Mouse (Mus musculus): ENCODE measurements around the gene Snrnp27. TPM values are rescaled to one million over a fixed set of nuclear protein-coding genes. Genes with fewer than 3 reads are reported as not detected.
A peak's percentile ranks its signal among the peaks of the same experiment; 100 is the strongest.

Gene Snrnp27
- polyA plus RNA-seq, 1 experiment = 113 TPM

DNA sequence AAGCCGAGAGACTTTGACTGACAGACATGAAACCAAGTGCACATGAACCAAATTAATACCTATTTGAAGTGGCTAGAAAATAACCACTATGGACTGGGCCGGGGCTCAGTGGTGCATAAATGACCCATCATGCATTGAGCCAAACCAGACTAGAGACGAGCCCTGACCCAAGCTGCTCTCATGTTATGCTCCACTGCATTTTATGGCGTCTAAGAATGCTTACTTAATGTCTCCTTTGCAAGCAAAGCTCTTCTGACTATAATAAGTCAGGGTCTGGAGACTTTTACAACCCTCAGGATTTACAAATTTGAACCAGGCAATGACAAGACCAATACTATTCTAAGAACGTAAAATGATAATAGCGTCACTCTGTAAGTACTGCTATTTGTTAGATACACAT, 6.0 kb downstream of the Snrnp27 start:
- Histone ChIP-seq H3K4me1 (ENCODE audit: control insufficient read depth, insufficient read depth, insufficient read length, low read length) (no peaks in the 10 kb centered on the region), H3K4me3 (ENCODE audit: insufficient read depth, low read depth, low read length) (no peak overlapping the region), H3K27ac (replicated peaks; ENCODE audit: low read depth, low read length) (no peak overlapping the region)

DNA sequence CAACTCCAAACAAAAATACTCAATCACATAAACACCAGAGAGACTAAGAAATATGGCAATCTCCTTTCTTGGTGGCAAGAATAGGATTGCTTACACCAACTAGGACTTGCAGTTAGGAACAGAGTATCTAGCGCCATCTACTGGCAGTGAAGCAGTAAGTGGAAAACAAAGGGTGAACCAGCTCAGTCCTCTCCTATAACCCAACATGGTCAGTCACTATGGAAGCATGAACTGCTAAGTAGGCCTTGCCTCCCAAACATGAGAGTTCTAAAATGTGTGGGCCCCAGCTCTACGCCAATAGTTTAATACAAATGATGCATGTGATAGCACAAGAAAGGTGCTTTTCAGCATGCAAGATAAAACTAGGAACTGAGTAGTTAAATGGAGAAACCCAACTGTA, 13.4 kb downstream of the Snrnp27 start:
- Histone ChIP-seq H3K4me3 (ENCODE audit: insufficient read depth, low read depth, low read length) (no peak overlapping the region), H3K27ac (replicated peaks; ENCODE audit: low read depth, low read length) (no peak overlapping the region), H3K4me1 (ENCODE audit: control insufficient read depth, insufficient read depth, insufficient read length, low read length) (0 out of 2 replicates have a peak, but pooled peaks cover 2% of the 10 kb centered on the region)

GRCm38 (mm10) chr6:86669240-86669727, 15.0 kb downstream of the Snrnp27 start:
- Histone ChIP-seq H3K4me1 (ENCODE audit: control insufficient read depth, insufficient read depth, insufficient read length, low read length) (0 out of 2 replicates have a peak, but pooled peaks cover 2% of the 10 kb centered on the region), H3K4me3 (ENCODE audit: insufficient read depth, low read depth, low read length) (peak overlapping the region; percentile 64), H3K27ac (replicated peaks; ENCODE audit: low read depth, low read length) (peak overlapping the region; percentile 53)

DNA sequence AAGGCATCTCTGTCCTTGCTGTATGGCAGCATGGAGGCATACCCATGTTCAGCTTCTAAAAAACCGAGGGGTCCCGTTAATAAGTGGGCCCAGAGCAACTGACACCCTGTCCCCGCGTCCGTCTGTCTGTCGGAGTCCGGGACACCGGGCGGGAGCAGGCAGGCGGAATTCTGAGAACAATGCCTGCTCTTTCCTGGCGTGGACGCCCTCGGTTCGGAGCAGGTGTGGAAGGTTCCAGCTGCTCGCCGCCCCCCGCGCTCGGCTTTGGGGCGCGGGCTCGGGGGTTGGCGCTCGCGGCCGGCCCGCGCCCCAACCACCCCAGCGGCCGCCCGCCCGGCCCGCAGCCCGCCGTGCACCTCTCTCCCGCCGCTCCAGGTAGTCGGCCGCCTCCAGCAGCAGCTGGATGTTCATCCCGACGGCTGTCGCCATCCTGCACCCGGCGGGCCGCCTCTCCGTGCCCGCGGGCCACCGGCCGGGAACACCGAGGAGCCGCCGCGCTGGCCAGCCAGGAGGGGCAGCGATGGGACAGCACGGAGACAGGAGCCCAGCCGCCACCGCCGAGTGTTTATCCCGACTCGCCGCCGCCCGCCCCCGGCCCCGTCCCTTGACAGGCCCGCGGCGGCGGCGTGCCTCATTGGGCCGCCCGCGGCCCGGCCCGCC, 15.6 kb downstream of the Snrnp27 start, which contains the start of gene Mxd1:
Gene Mxd1, minus strand, starts transcription at position 582 of the 660 bp plus-strand sequence.
- Histone ChIP-seq H3K27ac (replicated peaks; ENCODE audit: low read depth, low read length) (peak within 1 kb of the TSS; percentile 53), H3K4me1 (ENCODE audit: control insufficient read depth, insufficient read depth, insufficient read length, low read length) (0 out of 2 replicates have a peak, but pooled peaks cover 2% of the 10 kb centered on the region)

GRCm38 (mm10) chr6:86667061-86667460, 17.3 kb downstream of the Snrnp27 start:
- Histone ChIP-seq H3K4me3 (ENCODE audit: insufficient read depth, low read depth, low read length) (no peak overlapping the region), H3K27ac (replicated peaks; ENCODE audit: low read depth, low read length) (no peak overlapping the region), H3K4me1 (ENCODE audit: control insufficient read depth, insufficient read depth, insufficient read length, low read length) (0 out of 2 replicates have a peak, but pooled peaks cover 2% of the 10 kb centered on the region)

More for the DNA sequence above, 15.6 kb downstream of the Snrnp27 start, which contains the start of gene Mxd1:
- peak within 1 kb of the TSS; percentile 94 for H3K4me3 ChIP-seq (ENCODE audit: insufficient read depth, low read depth, low read length)

DNA sequence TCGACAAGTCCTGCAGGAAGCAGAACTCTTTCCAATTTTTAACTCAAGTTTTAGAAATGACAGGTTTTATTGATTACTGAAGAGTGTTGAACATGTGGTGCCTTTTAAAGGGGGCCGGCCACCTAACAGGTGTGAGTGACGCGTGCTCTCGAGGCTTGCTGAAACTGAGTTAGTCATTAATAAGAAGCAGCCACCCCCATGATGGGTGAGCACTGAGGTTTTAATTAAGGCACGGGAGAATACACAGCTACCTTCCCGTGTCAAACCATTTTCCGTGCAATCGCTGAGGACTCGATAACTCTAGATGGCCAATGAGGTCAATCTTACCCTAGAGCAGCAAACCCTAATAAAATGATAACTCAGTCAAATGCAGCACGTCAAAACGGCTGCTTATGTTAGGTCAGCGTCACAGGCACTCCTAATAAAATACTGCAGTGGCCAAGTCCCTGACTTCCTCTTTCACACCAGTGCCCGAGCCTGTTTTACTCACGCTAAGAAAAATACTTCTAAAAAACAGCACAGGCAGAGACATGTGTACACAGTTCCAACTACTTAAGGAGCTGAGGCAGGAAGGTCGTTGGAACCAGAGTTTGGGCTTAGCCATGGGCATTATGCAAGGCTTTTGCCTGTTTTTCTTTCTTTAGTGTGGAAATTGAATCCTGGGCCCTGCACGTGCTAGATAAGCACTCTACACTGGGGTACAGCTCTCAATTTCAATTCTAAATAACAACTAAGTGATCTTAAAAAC, 18.6 kb downstream of the Snrnp27 start:
- Histone ChIP-seq H3K27ac (replicated peaks; ENCODE audit: low read depth, low read length) (no peak overlapping the region), H3K4me1 (ENCODE audit: control insufficient read depth, insufficient read depth, insufficient read length, low read length) (0 out of 2 replicates have a peak, but pooled peaks cover 2% of the 10 kb centered on the region), H3K4me3 (ENCODE audit: insufficient read depth, low read depth, low read length) (no peak overlapping the region)

GRCm38 (mm10) chr6:86665076-86665475, 19.2 kb downstream of the Snrnp27 start:
- no peak overlapping the region for H3K27ac ChIP-seq (replicated peaks; ENCODE audit: low read depth, low read length)
- H3K4me1 ChIP-seq (ENCODE audit: control insufficient read depth, insufficient read depth, insufficient read length, low read length) = 0 out of 2 replicates have a peak, but pooled peaks cover 2% of the 10 kb centered on the region
- H3K4me3 ChIP-seq (ENCODE audit: insufficient read depth, low read depth, low read length) = no peak overlapping the region

GRCm38 (mm10) chr6:86660161-86660877, 24.0 kb downstream of the Snrnp27 start:
- Histone ChIP-seq H3K27ac (replicated peaks; ENCODE audit: low read depth, low read length) (no peak overlapping the region), H3K4me1 (ENCODE audit: control insufficient read depth, insufficient read depth, insufficient read length, low read length) (no peaks in the 10 kb centered on the region), H3K4me3 (ENCODE audit: insufficient read depth, low read depth, low read length) (no peak overlapping the region)

DNA sequence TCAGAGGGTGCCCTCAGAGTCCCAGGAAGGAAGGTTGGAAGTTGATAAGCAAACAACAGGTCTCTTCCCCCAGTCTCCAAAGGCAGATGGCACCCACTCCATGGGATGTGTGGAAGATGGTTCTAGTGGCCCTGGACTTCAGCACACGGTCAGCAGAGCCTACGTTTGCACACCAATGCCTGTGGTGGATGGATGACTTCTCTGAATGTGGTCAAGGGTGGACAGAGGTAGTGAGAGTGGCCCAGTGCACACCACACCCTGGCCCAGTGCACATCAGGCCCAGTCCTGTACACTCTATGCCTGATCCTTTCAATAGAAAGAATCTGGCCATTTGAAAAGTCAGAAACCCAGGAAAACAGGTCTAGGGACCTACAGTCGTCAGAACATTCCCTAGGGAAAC, 25.8 kb downstream of the Snrnp27 start:
- Histone ChIP-seq H3K4me1 (ENCODE audit: control insufficient read depth, insufficient read depth, insufficient read length, low read length) (no peaks in the 10 kb centered on the region), H3K4me3 (ENCODE audit: insufficient read depth, low read depth, low read length) (no peak overlapping the region), H3K27ac (replicated peaks; ENCODE audit: low read depth, low read length) (no peak overlapping the region)

DNA sequence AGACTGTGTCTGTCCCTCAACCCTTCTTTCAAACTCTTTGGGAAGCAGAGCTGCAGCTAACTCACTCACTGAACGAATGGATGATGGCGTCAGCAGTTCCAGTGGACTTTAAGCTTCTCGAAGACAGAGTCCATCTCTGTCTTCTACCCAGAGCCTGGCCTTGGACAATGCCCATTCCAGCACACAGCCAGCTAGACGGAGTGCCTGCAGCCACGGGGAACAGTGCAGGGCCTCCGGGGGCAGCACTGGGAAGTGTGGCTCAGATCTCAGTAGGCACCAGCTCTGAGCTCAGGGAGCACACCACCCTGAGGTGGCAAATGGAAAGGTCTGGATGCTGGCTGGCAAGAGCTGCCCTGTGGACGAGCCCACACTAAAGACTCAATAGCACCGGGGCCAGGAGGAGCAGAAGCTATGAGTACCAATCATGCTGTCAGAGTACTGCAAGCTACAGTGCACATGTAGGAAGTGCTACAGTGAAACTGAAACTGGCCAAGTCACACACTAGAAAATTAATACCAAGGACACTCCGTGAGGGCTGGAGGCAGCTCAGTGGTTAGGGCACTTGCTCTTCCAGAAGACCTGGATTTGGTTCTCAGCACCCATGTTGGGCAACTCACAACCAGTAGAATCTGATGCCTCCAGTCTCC, 29.9 kb downstream of the Snrnp27 start:
- no peaks in the 10 kb centered on the region for H3K4me1 ChIP-seq (ENCODE audit: control insufficient read depth, insufficient read depth, insufficient read length, low read length)
- H3K4me3 ChIP-seq (ENCODE audit: insufficient read depth, low read depth, low read length) = no peak overlapping the region
- no peak overlapping the region for H3K27ac ChIP-seq (replicated peaks; ENCODE audit: low read depth, low read length)

GRCm38 (mm10) chr6:86653026-86653425, 31.3 kb downstream of the Snrnp27 start:
- no peaks in the 10 kb centered on the region for H3K4me1 ChIP-seq (ENCODE audit: control insufficient read depth, insufficient read depth, insufficient read length, low read length)
- H3K27ac ChIP-seq (replicated peaks; ENCODE audit: low read depth, low read length) = no peak overlapping the region
- H3K4me3 ChIP-seq (ENCODE audit: insufficient read depth, low read depth, low read length) = no peak overlapping the region

DNA sequence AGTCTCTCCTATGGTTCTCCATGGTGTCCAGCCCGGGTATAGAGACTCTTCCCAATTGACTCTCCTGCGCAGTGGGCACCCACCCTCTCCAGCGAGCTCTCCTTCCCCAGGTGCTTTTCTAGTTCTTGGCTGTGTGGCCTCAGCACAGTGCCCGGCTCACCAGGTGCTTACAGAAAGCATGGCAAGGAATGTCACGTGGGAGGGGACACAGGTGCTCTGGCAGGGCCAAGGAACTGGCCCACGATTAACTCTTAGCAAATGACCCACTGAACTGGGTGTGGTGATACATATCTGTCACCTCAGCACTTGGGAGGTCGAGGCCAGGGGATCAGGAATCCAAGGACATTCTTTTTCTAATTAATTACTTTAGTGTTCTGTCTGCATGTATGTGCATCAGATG, 38.2 kb downstream of the Snrnp27 start:
- Histone ChIP-seq H3K4me1 (ENCODE audit: control insufficient read depth, insufficient read depth, insufficient read length, low read length) (no peaks in the 10 kb centered on the region), H3K4me3 (ENCODE audit: insufficient read depth, low read depth, low read length) (no peak overlapping the region), H3K27ac (replicated peaks; ENCODE audit: low read depth, low read length) (no peak overlapping the region)

DNA sequence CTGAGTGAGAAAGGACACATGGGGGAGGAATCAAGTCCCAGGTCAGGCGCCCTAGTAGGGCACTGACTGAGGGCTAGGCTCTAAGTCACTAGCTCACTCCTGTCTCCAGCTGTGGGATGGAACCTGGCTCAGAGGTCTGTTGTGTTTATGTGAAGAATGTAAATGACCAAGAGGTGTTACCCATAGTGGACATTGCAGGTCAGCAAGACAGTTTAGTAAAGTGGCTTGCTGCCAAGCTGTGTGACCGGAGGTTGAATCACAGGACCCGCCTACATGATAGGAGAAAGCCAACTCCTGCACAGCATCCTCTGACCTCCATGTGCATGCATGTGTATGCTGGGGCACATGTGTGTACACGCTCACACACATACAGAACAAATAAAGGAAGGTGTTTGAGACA, 38.8 kb downstream of the Snrnp27 start:
- Histone ChIP-seq H3K4me3 (ENCODE audit: insufficient read depth, low read depth, low read length) (no peak overlapping the region), H3K4me1 (ENCODE audit: control insufficient read depth, insufficient read depth, insufficient read length, low read length) (no peaks in the 10 kb centered on the region), H3K27ac (replicated peaks; ENCODE audit: low read depth, low read length) (no peak overlapping the region)

DNA sequence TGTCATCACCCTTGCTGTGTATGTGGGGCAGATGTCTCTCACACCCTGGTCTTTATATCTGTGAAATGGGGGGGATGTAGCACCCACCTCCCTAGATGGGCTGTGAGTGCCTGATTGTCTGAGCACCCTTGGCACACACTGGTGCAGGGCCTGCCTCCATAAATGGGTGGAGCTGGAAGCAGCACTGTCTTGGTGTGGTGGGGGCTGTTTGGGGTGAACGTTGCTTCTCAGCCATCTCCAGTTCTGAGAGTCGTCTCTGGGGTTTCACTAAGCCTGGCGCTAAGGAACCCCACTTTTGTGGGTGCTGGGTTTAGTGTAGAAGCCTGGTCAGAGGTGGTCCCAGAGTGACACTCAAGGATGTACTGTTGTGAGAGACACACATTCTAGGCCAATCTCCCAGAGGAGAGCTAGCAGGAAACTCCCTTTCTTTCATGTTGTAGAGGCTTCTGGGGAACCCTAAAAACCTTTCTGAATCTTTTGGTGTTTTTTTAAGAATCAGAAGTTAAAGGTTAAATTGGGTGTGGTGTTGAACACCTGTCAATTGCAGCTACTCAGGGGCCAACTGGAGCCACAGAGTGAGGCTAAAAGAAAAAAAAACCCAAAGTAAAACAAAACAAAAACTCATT, 39.4 kb downstream of the Snrnp27 start:
- no peak overlapping the region for H3K4me3 ChIP-seq (ENCODE audit: insufficient read depth, low read depth, low read length)
- H3K4me1 ChIP-seq (ENCODE audit: control insufficient read depth, insufficient read depth, insufficient read length, low read length) = no peaks in the 10 kb centered on the region
- H3K27ac ChIP-seq (replicated peaks; ENCODE audit: low read depth, low read length) = no peak overlapping the region
